Mouse (Mus musculus) kidney, embryonic 14.5 days (tissue): ENCODE data around the gene Tmem200b. TPM values are rescaled to one million over a fixed set of nuclear protein-coding genes. Genes with fewer than 3 reads are reported as not detected.

Experiments
- ATAC-seq: fragments of 200-750 bp; cut with Nextera tagmentation; 2 replicates; pipeline ENCODE4 v1.8.0; 2017; ENCODE audit warnings: moderate number of reproducible peaks, mild to moderate bottlenecking, moderate TSS enrichment, moderate library complexity; ENCODE audit not compliant: low FRiP score, low TSS enrichment
- H3K27ac ChIP-seq: fragments of 300-500 bp; sonication (generic); 2 replicates; pipeline ENCODE4 v1.5.1; 2014; ENCODE audit warnings: low read depth, mild to moderate bottlenecking, low read length, moderate library complexity, mixed read lengths
- H3K27me3 ChIP-seq: fragments of 300-500 bp; sonication (generic); 2 replicates; pipeline ENCODE4 v1.6.1; 2014; ENCODE audit warnings: mild to moderate bottlenecking, low read length; ENCODE audit not compliant: control insufficient read depth, insufficient read depth
- H3K36me3 ChIP-seq: fragments of 300-500 bp; sonication (generic); 2 replicates; pipeline ENCODE4 v1.6.1; 2014; ENCODE audit warnings: low read length, mixed read lengths; ENCODE audit not compliant: control insufficient read depth, insufficient read depth
- H3K4me1 ChIP-seq: fragments of 300-500 bp; sonication (generic); 2 replicates; pipeline ENCODE4 v1.6.1; 2014; ENCODE audit warnings: low read length, mixed read lengths; ENCODE audit not compliant: control insufficient read depth, insufficient read depth
- H3K4me2 ChIP-seq: fragments of 300-500 bp; sonication (generic); replicated peaks from 2 replicates; pipeline ENCODE4 v1.6.1; 2014; ENCODE audit warnings: low read depth, mild to moderate bottlenecking, low read length
- H3K4me3 ChIP-seq: fragments of 300-500 bp; sonication (generic); 2 replicates; pipeline ENCODE4 v1.5.1; 2014; ENCODE audit warnings: mild to moderate bottlenecking, low read length
- H3K9ac ChIP-seq: fragments of 300-500 bp; sonication (generic); 2 replicates; pipeline ENCODE4 v1.6.1; 2014; ENCODE audit warnings: low read depth, mild to moderate bottlenecking, low read length, moderate library complexity
- H3K9me3 ChIP-seq: fragments of 300-500 bp; sonication (generic); 2 replicates; pipeline ENCODE4 v1.6.1; 2016; ENCODE audit warnings: low read length; ENCODE audit not compliant: control insufficient read depth
- WGBS: fragments of 180-500 bp; shearing (Covaris S2); extraction: QIAGEN DNeasy Blood & Tissue Kit; methylation state at CpG from one replicate; pipeline ENCODE4 v1.1.7; 2014; 5-methylcytosine and 5-hydroxymethylcytosine counted together
- polyA plus RNA-seq: library from polyadenylated mRNA; unstranded; fragments of >200 nt; fragmentation: Nextera tagmentation; extraction: Ambion mirVana; gene quantifications from 2 replicates; pipeline ENCODE4 v1.2.1, GENCODE M21; 2014

Gene Tmem200b
- 1.8 and 2.1 TPM in 2 replicates for polyA plus RNA-seq

- peaks cover 46% of the 10 kb centered on the region for H3K4me1 ChIP-seq
- peak within 1 kb of the TSS; percentile 77 for H3K9ac ChIP-seq
- H3K27ac ChIP-seq, result peak within 1 kb of the TSS; percentile 73; the same call in 1 of the 2 replicates
- no peak for ATAC-seq
- no peaks in the 10 kb centered on the region for H3K9me3 ChIP-seq
- peaks cover 17% of the 10 kb centered on the region for H3K27me3 ChIP-seq
- peaks cover 21% of the 10 kb centered on the region for H3K36me3 ChIP-seq
- peak within 1 kb of the TSS; percentile 89 for H3K4me2 ChIP-seq
- 2% methylated on average over 108 of the region's 130 CpGs for WGBS
- peak within 1 kb of the TSS; percentile 60 for H3K4me3 ChIP-seq
Measured at GRCm38 (mm10) chr4:131921461-131922346, at the start of gene Tmem200b. Tmem200b (plus strand) TSS chr4:131921771.

- Histone ChIP-seq H3K9ac (peak overlapping the region; percentile 100), H3K9me3 (no peaks in the 10 kb centered on the region), H3K27me3 (no peaks in the 10 kb centered on the region), H3K4me2 (peak overlapping the region; percentile 60), H3K36me3 (peaks cover 7% of the 10 kb centered on the region; the same call in 1 of the 2 replicates), H3K27ac (peak overlapping the region; percentile 81), H3K4me1 (peaks cover 26% of the 10 kb centered on the region), H3K4me3 (peak overlapping the region; percentile 100)
- WGBS, result 11% methylated on average over 11 of the region's 11 CpGs
- peak; percentile 9 for ATAC-seq
Measured at GRCm38 (mm10) chr4:131872672-131873292, 48.8 kb upstream of the Tmem200b start.

GRCm38 (mm10) chr4:131873293-131874168, 48.0 kb upstream of the Tmem200b start, which contains the start of gene Srsf4:
Srsf4 (plus strand) TSS chr4:131873617.
- H3K9me3 ChIP-seq, result no peaks in the 10 kb centered on the region
- peaks cover 2% of the 10 kb centered on the region; the same call in 1 of the 2 replicates for H3K36me3 ChIP-seq
- H3K9ac ChIP-seq, result peak within 1 kb of the TSS; percentile 100
- peak; percentile 96 for ATAC-seq
- no peaks in the 10 kb centered on the region for H3K27me3 ChIP-seq
- H3K27ac ChIP-seq, result peak within 1 kb of the TSS; percentile 100
- H3K4me2 ChIP-seq, result peak within 1 kb of the TSS; percentile 67
- under 1% methylated on average over 59 of the region's 116 CpGs for WGBS
- H3K4me1 ChIP-seq, result peaks cover 26% of the 10 kb centered on the region
- H3K4me3 ChIP-seq, result peak within 1 kb of the TSS; percentile 100

- Histone ChIP-seq H3K27me3 (no peaks in the 10 kb centered on the region), H3K4me1 (peaks cover 26% of the 10 kb centered on the region), H3K4me2 (peak overlapping the region; percentile 67), H3K9ac (peak overlapping the region; percentile 100), H3K36me3 (peaks cover 2% of the 10 kb centered on the region; the same call in 1 of the 2 replicates), H3K27ac (peak overlapping the region; percentile 100), H3K9me3 (no peaks in the 10 kb centered on the region), H3K4me3 (peak overlapping the region; percentile 100)
- WGBS, result 0% methylated on average over 20 of the region's 20 CpGs
- no peak for ATAC-seq
Measured at GRCm38 (mm10) chr4:131874169-131874536, 47.4 kb upstream of the Tmem200b start.

- peak overlapping the region; percentile 100 for H3K9ac ChIP-seq
- H3K27me3 ChIP-seq, result no peaks in the 10 kb centered on the region
- peak overlapping the region; percentile 100 for H3K4me3 ChIP-seq
- peaks cover 26% of the 10 kb centered on the region for H3K4me1 ChIP-seq
- H3K36me3 ChIP-seq, result peaks cover 2% of the 10 kb centered on the region; the same call in 1 of the 2 replicates
- H3K4me2 ChIP-seq, result peak overlapping the region; percentile 67
- no peak for ATAC-seq
- no peaks in the 10 kb centered on the region for H3K9me3 ChIP-seq
- peak overlapping the region; percentile 100 for H3K27ac ChIP-seq
- WGBS, result 2% methylated on average over 11 of the region's 11 CpGs
Measured at GRCm38 (mm10) chr4:131874567-131874966, 47.0 kb upstream of the Tmem200b start.

DNA sequence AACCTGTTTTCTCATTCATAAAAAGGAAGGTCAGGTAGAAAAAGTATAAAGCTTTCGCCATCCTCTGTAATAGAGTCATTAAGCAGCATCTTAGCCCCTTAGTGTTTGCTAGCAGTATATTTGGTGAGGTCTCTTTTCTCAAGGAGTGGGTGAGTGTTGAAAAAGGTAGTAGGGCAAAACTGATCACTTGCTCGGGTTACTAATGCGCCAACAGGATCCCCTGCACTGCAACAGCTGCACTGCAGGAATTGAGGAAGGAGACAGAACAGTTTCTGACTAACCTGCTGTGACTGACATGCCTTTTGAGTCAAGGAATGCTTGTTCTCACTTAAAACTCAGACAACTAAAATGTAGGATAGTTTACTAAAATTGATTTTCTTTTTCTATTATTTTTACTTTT, 46.3 kb upstream of the Tmem200b start:
- Histone ChIP-seq H3K9ac (peak overlapping the region; percentile 100), H3K4me2 (peak overlapping the region; percentile 67), H3K4me1 (peaks cover 26% of the 10 kb centered on the region), H3K36me3 (no peaks in the 10 kb centered on the region), H3K27ac (no peak overlapping the region), H3K27me3 (no peaks in the 10 kb centered on the region), H3K4me3 (peak overlapping the region; percentile 100), H3K9me3 (no peaks in the 10 kb centered on the region)
- no peak for ATAC-seq
- 37% methylated on average over 3 of the region's 3 CpGs for WGBS

GRCm38 (mm10) chr4:131876836-131877235, 44.7 kb upstream of the Tmem200b start:
- Histone ChIP-seq H3K27me3 (no peaks in the 10 kb centered on the region), H3K36me3 (no peaks in the 10 kb centered on the region), H3K4me3 (no peak overlapping the region), H3K27ac (no peak overlapping the region), H3K4me2 (no peak overlapping the region), H3K4me1 (peaks cover 26% of the 10 kb centered on the region), H3K9ac (0 out of 2 replicates have a peak overlapping the region, but pooled peaks have one; percentile 12), H3K9me3 (no peaks in the 10 kb centered on the region)
- ATAC-seq, result no peak
- WGBS, result 57% methylated on average over 2 of the region's 2 CpGs

DNA sequence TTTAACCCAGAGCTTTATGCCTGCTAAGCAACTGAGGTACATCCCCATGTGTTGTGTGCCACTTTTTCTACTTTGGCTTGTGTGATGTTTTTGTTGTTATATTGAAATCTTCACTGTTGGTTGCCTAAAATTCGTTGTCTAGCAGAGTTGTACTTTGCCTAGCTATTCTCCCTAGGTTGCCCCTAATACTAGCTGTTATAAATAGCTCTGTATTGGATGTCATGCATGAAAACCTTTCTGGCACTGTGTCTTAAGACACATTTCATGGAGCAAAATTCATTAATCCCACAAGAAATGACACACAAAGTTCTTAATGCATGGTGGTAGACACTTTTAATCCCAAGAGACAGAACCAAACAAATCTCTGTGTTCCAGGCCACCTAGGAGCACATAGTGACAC, 41.9 kb upstream of the Tmem200b start:
- no peak for ATAC-seq
- WGBS, result 72% methylated on average over 1 of the region's 1 CpGs
- H3K4me1 ChIP-seq, result peaks cover 19% of the 10 kb centered on the region

More for the DNA sequence above, 41.9 kb upstream of the Tmem200b start:
- no peak overlapping the region for H3K4me3 ChIP-seq
- H3K27ac ChIP-seq, result no peak overlapping the region
- no peak overlapping the region for H3K9ac ChIP-seq
- H3K9me3 ChIP-seq, result no peaks in the 10 kb centered on the region
- H3K27me3 ChIP-seq, result no peaks in the 10 kb centered on the region
- no peak overlapping the region for H3K4me2 ChIP-seq
- peaks cover 1% of the 10 kb centered on the region; the same call in 1 of the 2 replicates for H3K36me3 ChIP-seq
